Mouse (Mus musculus) natural killer cell, adult 2 months (primary cell): Measurements from ENCODE around the gene 4930558K02Rik.

Experiments
- DNase-seq, 2 experiments: peaks; one replicate each; pipeline ENCODE4 v3.0.0; 2022; ENCODE audit warnings: low spot score in 2 of 2

Gene 4930558K02Rik

DNA sequence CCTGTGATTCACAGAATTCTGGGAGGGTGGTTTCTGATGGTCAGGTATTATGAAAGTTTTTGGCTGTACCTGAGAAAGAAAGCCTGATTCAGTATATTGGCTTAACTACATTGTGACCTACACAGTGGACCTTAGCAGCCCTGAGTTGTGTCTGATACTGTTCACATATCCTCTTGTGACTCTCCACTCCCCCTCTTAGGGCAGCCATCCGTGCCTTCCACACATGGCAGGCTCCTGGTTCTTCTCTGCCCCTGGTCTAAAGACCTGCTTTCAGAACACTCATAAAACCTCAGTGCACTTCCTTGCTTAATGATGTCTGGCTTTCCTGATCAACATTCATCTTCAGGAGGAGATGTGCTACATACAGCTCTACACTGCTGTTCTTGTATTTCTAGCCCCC is 26.8 kb downstream of the 4930558K02Rik start:
- DNase-seq: no peak

DNA sequence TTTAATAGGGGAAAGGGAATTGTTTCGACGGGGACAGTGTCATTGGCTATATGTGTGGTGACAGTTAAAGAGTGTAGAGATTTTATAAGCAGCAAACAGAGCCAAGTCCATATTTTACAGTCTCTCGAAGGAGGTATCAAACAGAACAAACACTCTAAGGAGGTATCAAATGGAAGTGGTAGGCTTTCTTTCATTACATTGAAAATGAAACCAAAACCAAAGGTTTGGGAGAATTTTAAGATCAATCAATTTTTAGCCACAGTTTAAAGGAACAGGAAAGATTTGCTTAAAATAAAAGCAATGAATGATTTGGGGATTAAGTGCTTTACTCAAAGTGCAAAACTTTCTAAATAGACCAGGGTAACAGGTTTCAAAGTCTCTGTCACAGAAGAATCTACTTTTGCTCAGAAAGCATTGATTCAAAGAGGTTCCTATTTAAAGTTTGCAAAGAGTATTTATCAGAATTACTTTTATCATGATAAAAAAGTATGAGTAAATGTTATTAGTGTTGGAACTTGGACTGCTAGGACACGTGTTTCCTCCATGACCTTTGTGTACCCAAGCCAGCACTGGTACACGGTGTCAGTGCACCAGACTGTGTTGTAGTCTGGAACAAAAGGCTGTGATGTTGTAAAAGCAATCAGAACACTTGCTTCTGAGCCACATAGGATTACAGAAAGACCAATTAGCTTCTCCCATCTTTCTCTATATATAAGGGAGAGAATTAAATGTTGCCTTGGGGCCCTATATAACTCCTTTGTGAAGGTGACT is 28.2 kb downstream of the 4930558K02Rik start:
- DNase-seq: no peak

DNA sequence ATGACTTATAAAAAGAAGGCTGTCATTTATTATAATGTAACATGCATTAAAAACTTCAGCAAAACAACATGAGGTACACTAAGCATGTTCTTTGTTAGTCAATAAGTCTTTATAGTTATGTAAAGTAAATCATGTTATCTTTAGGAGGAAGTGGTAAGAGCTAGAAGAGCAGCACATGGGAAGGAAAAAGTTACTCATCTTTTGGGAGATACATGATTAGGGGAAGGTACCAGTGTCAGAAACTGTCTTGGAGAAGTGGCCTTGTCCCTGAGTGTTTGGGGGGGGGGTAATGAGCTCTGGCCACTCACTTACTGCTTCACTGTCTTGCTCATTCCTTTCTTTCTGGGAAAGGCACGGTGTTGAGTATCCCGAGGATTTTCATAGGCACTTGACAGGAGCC is 37.4 kb downstream of the 4930558K02Rik start:
- DNase-seq: no peak

DNA sequence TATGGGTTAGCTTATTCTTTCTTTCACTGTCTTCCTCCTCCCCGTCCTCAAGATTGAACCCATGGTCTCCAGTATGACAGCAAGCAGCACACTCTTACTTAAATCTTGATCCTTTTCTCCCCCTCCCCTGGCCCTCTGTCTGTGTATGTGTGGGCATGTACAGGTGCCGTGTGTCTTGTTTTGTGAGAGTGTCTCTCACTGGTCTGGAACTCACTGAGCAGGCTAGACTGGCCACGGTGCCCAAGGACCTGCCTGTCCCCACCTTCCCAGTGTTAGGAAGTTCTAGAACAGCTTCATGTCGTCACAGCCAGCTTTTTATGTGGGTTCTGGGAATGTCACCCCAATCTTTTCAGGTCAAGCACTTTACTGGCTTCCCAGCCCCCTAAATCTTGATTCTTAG is 47.1 kb downstream of the 4930558K02Rik start:
- DNase-seq: no peak

DNA sequence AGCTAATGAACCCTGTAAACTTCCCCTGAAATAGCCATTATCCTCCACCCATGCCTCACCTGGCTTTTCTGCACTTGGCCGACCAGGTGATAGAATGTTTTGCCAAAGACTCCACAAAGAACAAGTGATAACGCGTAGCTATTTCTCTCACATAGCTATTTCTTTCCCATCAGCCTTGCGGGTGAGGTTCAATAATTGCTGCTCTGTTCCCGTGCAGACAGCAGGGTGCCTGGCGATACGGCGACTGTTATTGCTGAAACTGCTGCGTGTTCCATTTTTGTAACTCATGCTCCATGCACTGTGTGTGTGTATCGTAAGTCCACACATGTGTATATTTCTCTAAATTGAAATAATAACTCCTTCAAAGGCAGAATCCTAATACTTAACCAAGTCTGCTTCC is 47.6 kb downstream of the 4930558K02Rik start:
- no peak for DNase-seq

DNA sequence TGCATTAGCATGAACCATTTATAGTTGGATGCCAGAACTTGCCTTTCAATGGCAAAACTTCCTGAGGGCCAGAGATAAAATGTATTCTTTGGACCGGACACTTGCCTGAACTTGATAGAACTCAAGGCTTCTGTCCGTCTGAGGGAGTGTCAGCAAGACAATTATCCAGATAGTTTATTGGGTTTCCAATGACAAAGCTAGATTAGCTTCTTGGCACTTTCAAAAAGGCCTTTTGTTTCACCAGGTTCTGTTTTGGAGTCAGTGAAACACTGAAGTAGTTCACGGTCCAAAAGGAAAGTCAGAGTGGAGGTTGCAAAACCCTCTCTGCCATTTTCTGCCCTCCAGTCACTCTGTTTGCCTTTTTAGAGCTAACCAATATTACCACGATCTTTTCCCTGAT is 48.1 kb downstream of the 4930558K02Rik start:
- no peak for DNase-seq

DNA sequence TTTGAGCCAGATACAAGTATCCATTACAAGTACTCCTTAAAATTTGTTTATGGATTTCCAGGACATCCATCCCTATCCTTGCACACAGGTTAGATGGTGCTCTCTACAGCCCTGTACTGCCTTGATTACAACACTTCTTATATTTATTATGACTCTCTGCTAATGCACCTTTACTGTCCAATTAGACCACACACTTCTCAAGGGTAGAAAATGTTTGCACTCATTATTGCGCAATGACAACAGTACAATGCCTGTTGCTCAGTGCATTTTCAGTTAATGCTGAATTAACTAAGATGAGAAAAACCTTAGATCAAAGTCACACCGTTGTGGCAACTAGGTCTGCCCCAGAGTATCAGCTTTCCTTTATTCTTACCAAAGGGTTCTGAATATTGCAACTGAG is 51.5 kb downstream of the 4930558K02Rik start:
- DNase-seq: no peak

DNA sequence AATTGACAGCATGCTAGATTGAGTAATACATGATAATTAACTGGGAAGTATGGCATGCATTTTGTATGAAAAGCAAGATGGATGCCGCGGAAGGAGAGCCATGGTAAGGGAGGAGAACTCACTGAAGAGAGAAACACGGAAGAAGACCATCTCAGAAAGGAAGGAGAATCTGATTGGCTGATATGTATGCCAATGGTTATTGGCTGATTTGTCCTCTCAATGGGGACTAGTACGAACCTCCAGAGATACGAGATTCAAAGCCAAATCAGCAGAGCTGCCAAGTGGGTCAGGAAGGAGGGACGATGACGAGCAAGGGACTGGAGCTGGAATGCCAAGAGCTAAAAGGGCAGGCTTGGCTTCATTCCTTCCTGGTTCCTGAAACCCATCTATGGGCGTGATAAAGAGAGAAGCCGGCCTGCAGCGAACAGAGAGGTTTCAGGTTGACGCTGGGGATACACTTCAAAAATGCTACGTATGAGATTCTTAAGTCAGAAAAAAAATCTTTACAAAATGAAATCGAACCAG is 54.1 kb downstream of the 4930558K02Rik start:
- no peak for DNase-seq

DNA sequence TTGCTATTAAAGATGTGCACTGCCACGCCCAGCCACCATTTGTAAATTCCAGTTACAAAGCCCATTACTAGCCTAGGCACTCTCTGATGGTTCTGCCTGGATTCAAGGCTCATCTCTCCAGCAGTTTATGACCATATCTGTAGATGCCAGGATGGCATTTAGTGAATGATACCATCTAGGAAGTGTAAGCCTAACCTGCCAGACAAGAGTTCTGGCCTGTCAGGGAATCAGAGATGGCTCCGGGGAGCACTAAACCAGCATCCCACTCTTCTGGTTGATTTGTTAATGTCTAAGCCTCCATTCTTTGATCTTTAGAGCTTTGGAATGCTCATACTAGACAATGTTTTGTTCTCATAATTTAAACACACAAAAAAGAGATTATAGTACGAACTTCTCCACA is 55.1 kb downstream of the 4930558K02Rik start:
- DNase-seq: no peak

DNA sequence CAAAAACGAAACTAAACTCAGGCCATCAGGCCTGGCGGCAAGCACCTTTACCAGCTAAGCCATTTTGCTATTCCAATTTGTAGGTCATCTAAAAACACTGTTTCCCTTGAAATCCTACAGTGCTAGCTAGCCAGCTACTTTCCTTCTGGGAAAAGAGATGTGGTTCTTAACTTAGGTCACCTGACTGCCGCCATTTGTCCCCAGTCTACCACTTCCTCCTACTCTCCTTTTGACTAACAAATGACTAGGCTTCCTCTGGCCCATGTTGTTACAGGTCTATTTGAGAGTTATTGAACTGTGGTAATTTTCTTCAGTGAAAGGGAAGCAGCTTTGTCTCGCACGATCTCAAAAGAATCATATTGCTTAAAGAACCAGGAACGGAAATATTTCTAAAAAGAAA is 57.5 kb downstream of the 4930558K02Rik start:
- DNase-seq: peak in 1 of 2 experiments; percentile 15

DNA sequence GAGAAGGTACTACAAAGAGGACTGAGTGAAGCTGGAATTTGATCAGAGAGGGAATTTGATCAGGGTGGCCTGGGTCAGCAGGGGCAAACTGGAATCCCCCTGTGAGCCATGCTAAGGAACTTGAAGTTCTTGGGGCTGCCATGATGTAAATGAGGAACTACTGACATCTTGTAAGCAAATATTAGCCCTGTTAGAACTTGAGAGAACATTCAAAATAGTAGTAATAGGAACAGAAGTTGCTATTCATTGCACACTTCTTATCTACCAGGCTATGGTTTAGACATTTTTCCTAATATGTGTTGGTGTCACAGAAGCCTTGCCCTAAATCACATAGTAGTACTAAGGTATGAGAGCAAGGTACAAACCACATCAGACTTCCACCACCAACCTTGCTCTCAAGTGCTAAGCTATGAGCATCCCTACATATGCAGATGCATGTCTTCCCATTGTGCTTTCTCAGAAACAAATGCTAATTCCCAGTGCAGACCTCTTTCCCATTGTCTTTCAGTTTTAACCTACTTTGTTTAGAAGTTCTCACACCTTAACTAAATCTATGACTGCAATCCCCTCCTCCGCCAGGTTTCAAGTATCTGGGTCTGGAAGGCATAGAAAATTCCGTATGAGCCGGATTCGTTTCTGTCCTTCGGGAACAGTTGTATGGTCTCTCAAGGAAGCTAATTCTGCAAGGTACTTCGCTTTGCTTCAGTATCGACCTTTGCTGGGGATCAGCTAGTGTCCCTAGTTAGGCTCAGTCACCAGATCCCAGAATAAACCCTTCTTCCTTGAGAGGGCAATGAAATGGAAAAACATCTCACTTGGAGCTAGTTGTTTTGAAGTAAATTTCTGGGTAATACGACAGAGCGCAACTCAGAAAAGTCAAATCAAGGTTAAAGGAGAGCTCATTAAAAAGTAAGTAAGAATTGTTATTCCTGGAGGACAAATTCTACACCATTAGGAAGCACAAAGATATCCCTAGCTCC is 58.7 kb downstream of the 4930558K02Rik start:
- DNase-seq: no peak

DNA sequence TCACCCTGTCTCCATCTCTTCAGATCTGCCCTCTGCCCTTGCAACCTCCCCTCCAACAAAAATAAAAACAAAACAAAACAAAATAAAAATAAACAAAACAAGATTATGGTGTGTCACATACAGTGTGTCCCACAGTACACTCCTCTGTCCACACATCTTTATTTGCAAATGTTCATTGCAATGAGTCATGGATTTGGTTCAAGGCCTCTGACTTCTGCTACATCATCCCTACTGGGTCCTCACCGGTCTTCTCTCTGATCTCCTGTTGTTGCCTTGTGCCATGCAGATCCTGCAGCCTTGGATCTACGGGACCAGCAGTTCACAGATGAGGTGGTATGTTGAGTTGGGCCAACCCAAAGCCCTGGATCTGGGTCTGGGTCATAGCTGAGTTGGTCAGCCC is 59.8 kb downstream of the 4930558K02Rik start:
- no peak for DNase-seq

DNA sequence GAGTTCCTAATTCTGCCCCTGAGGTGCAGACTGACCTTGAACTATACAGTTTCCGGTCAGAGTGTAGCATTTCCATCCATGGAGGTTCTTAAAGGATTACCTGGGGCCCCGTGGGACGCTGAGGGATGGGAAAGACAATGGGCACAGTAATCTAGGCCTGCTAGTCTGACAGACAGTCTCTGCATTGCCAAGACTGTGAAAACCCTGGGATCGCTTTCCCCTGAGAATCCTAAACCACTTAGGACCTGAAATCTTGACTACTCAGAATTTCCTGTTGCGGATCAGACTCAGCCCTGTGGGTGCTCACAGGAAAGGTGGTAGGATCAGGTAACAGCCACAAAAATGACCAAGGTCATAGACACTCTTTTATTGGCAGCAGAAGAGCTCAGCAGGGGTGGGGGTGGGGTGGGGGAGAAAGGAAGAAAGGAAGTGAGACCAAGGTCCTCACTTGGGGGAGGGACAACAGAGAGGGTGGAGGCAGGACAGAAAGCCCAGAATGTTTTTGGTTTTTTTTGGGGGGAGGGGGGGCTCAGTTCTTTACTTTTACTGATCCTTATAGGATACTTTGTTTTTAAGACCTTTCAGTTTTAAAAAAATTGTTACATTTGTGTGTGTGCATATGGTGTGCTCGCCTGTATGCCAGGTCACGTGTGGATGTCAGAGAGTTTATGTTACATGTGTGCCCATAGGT is 60.6 kb downstream of the 4930558K02Rik start:
- DNase-seq: no peak

DNA sequence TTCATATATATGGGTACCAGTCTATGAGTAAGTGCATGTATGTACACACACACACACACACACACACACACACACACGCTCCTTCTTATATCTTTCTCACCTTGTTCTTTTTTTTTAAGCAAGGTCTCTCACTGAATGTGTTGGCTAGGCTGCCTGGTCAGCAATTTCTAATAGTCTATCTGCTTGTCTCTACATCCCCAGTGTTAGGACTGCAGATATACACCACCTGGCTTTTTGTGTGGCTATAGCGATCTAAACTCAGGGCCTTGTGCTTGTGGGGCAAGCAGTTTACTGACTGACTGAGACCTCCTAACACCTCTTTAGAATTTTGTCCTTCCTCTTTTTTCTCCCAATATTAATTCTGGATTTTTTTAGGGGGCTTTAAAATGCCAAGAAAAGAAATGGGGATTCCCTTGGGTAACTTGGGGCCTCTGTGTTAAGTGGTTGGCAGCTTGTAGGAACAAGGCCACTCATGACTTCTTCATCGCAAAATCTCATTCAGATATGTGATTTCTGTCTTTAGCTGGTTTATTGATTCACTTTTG is 61.4 kb downstream of the 4930558K02Rik start:
- DNase-seq: no peak

DNA sequence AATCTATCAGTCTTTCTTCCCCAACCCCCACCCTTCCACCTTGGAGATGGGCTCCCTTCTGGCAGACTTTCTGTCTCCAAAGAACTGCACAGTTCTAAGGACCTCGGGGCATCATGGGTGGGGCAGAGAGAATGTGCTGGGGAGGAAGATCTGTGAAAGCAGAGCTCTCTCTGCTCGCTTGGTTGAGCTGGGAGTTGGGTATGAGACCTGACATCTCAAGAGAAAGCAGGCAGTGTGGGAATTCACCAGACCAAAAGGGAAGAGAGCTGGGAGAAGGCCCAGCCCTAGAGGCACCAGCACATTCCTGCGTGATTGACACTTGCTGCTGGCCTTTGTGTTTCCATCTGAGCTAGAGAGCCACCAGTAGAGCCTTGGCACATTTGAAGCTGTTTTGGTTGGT is 63.4 kb downstream of the 4930558K02Rik start:
- DNase-seq: no peak

DNA sequence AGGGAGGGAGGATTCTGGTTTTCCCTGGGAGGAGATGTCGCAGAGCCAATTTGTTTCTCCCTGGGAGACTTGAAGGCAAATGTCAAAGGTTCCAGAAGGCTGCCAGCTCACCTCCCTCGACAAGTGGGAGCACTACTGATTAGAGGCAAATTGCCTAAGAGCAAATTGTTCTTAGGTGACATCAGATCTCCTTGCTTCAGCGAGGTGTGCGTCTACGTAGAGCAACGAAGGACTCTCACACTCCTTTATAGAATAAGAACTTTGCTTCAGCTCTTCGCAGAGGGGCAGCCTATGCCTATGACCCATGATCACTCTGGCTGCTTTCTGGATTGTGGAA is 65.8 kb downstream of the 4930558K02Rik start:
- DNase-seq: no peak

DNA sequence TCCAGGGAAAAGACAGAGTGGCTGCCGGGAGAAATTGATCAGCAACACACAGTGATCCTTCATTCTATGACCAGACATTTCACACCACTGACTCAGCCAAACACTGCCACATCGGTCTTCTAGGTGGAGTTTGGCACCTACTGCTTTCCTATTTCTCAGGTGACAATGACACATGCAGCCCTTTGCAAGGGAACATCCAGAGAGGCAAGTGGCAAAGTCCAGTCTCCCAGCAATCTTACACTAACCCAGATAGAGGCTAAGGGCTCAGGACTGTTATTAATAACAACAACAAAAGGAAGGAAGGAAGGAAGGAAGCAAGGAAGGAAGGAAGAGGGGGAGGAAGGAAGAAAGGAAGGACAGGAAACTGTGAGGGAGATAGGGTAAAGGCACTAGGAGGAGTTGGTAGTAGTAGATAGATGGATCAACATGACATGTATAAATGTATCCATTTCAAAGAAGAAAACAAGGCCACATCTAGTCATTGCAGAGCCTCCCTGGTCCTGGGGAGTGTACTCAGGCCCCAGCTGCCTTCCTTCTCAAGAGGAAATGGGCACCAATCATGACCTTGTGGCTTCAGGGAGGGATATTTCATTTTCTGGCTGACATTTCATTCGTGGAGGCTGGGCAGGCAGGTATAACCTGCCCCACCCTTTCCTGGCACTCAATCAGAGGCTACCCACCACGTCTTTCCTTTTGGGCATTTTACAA is 66.3 kb downstream of the 4930558K02Rik start:
- DNase-seq: no peak

DNA sequence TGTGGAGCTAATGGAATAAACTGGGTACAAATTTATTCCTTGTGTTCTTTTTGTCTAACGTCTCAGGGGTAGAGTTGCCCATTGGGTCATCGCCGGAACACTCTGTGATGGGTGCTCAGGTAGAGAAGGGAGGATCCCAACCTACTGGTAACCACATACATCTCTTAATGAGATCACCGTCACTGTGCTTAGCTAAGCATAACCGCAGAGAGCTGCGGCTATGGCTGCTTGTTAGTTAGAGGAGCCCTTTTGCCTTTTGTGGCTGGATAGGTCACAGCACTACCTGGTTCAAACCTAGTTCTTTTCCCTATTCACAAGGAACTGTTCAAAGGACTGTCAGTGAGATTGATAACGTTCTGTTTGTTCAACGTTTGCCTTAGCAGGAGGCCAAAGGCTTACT is 70.4 kb downstream of the 4930558K02Rik start:
- DNase-seq: no peak

DNA sequence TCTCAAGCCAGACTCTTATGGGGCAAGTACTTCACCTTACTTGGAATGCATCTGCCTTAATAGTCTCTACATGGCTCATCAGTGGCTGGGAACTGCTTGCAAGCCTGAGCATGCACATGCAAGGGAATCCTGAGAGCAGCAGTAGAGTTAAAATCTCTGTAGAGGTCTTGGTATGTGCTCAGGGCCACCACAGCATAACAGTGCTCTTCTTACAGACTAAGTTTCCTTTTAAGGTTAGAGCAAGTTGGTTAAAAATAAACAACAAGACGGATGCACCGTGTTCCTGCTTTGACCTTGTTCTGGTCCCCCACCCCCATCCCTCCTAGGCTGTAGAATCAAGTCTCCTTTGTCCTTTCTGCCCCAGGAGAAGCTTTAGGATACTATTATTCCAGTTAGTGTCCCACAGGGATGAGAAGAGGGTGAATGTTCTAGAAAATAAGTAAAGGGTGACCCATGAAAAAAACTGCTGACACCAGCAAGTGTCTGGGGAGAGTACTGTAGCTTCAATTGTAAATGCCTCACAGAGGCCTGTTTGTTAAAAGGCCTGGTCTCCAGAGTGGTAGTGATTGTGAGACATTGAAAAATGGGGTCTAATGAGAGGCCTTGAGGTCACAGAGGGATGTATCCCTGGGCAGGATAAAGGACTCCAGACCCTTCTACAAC is 71.5 kb downstream of the 4930558K02Rik start:
- DNase-seq: no peak

DNA sequence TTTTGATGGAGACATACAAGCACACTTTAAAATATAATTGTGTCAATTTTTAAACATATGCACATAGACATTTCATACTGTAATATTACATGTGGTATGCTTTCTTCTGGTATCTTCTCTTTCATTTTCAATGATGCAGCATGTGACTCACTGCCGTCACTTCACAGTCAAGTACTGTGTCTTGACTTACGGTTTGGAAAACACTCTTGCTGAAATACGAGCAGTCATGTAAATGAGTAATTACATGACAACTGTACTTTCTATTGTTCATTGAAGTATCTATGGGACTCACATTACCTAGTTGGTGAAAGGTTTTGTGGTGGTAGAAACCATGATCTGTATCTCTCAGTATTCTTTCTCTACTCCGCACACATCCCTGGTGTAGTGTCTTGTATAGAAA is 72.3 kb downstream of the 4930558K02Rik start:
- no peak for DNase-seq
